Comparison of ENCODE assay signal across 8 mouse cellular contexts in genomic region chr12:111677421-111677820, GRCm38 (mm10). TPM values are rescaled to one million over a fixed set of nuclear protein-coding genes. Genes with fewer than 3 reads are reported as not detected.
A peak's percentile ranks its signal among the peaks of the same experiment; 100 is the strongest.
DNase-seq lines count a peak whose midpoint lies in the region; ATAC-seq and TF ChIP-seq lines count a peak whose summit lies in the region.

No protein-coding gene starts in this region.

- H3K9ac ChIP-seq in forebrain, embryonic 11.5 days (ENCODE audit: low read length): peak overlapping the region; percentile 73
- peak overlapping the region; percentile 76 for H3K9ac ChIP-seq in midbrain, postnatal 0 days (replicated peaks; ENCODE audit: low read length, poor library complexity, severe bottlenecking)

- H3K36me3 ChIP-seq in C2C12 (ENCODE audit: control insufficient read depth, insufficient read depth): peaks cover 16% of the 10 kb centered on the region
- H3K36me3 ChIP-seq in forebrain, embryonic 11.5 days (ENCODE audit: control insufficient read depth, insufficient read depth, low read length): no peaks in the 10 kb centered on the region; the same call in 1 of the 2 replicates
- peaks cover 5% of the 10 kb centered on the region; the same call in 1 of the 2 replicates for H3K36me3 ChIP-seq in midbrain, postnatal 0 days (ENCODE audit: insufficient read depth, low read length)

- H3K9me3 ChIP-seq in forebrain, embryonic 11.5 days (ENCODE audit: control insufficient read depth, low read length): no peaks in the 10 kb centered on the region; the same call in 1 of the 2 replicates
- H3K9me3 ChIP-seq in midbrain, postnatal 0 days (ENCODE audit: low read length): no peaks in the 10 kb centered on the region

- peak; percentile 5; the same call in 1 of the 2 replicates for ATAC-seq in forebrain, embryonic 11.5 days (replicated peaks; ENCODE audit: low FRiP score)
- peak; percentile 22 for ATAC-seq in midbrain, postnatal 0 days (ENCODE audit: low FRiP score)

- H3K4me1 ChIP-seq in forebrain, embryonic 11.5 days (replicated peaks; ENCODE audit: control insufficient read depth, insufficient read depth, low read length): peaks cover 18% of the 10 kb centered on the region
- peaks cover 18% of the 10 kb centered on the region; the same call in 1 of the 2 replicates for H3K4me1 ChIP-seq in midbrain, postnatal 0 days (ENCODE audit: insufficient read depth, low read length)

- H3ac ChIP-seq in C2C12 (ENCODE audit: control insufficient read depth, insufficient read length, low read depth): peak overlapping the region; percentile 98

- H3K79me3 ChIP-seq in C2C12 (ENCODE audit: low read depth): peaks cover 16% of the 10 kb centered on the region

- no peak for TF ChIP-seq CTCF in C2C12 (IDR thresholded peaks at IDR 0.05; ENCODE audit: control insufficient read depth, insufficient read depth, insufficient read length)
- no peak for TF ChIP-seq CTCF in midbrain, postnatal 0 days (IDR thresholded peaks at IDR 0.05)

- peak overlapping the region; percentile 98 for H3K4me2 ChIP-seq in forebrain, embryonic 11.5 days (ENCODE audit: low read depth, low read length, severe bottlenecking)
- peak overlapping the region; percentile 94 for H3K4me2 ChIP-seq in midbrain, postnatal 0 days (ENCODE audit: low read depth, low read length, poor library complexity, severe bottlenecking)

- peak overlapping the region; percentile 90 for H3K27ac ChIP-seq in forebrain, embryonic 11.5 days (ENCODE audit: low read depth, low read length)
- H3K27ac ChIP-seq in midbrain, postnatal 0 days (ENCODE audit: low read depth, low read length): peak overlapping the region; percentile 91

- DNase-seq in cerebellum, adult 9-10 months: peak; percentile 72
- DNase-seq in cerebellum, adult 11 months: no peak
- no peak for DNase-seq in forebrain, embryonic 11.5 days (ENCODE audit: low spot score)
- DNase-seq in kidney, postnatal 25 days: peak; percentile 43 to 67
- peak; percentile 19 for DNase-seq in midbrain, postnatal 0 days (ENCODE audit: low spot score)
- DNase-seq in frontal cortex, postnatal 14 days (ENCODE audit: low spot score in 2 of 2): no peak
- DNase-seq in spleen, postnatal 36 days (ENCODE audit: low spot score in 2 of 2): no peak

- H3K4me3 ChIP-seq in C2C12 (ENCODE audit: insufficient read depth, poor library complexity, severe bottlenecking): peak overlapping the region; percentile 97
- H3K4me3 ChIP-seq in forebrain, embryonic 11.5 days (ENCODE audit: low read depth, low read length): peak overlapping the region; percentile 91
- peak overlapping the region; percentile 82 for H3K4me3 ChIP-seq in midbrain, postnatal 0 days (ENCODE audit: low read depth, low read length)

- peaks cover 19% of the 10 kb centered on the region for H3K79me2 ChIP-seq in C2C12 (ENCODE audit: control insufficient read depth, insufficient read depth)

- no peaks in the 10 kb centered on the region for H3K27me3 ChIP-seq in C2C12 (ENCODE audit: control insufficient read depth, insufficient read depth, insufficient read length)
- H3K27me3 ChIP-seq in forebrain, embryonic 11.5 days (ENCODE audit: control insufficient read depth, insufficient read depth, low read length): peaks cover 6% of the 10 kb centered on the region
- no peaks in the 10 kb centered on the region for H3K27me3 ChIP-seq in midbrain, postnatal 0 days (ENCODE audit: insufficient read depth, low read length)

- WGBS in forebrain, embryonic 11.5 days: 24% methylated on average over 5 of the region's 5 CpGs
- WGBS in midbrain, postnatal 0 days: 8% methylated on average over 5 of the region's 5 CpGs

TF ChIP-seq in C2C12, 6 proteins besides CTCF, POLR2A, EP300 and RAD21:
- TF ChIP-seq MYOD1 (IDR thresholded peaks at IDR 0.05; ENCODE audit: control insufficient read depth, insufficient read length, low read depth) (no peak), USF1 (IDR thresholded peaks at IDR 0.05; ENCODE audit: low read depth) (no peak), FOSL1 (IDR thresholded peaks at IDR 0.05; ENCODE audit: insufficient read depth, low read length, poor library complexity, severe bottlenecking) (no peak), CEBPB (IDR thresholded peaks at IDR 0.05; ENCODE audit: low read depth) (no peak)

RNA-seq across cellular contexts. Expression of gene Trmt61a, which starts 0.5 kb away (rescaled TPM):
- 32.1 TPM for polyA plus RNA-seq in C2C12 (2012; fragmentation: generic; extraction: Trizol)
- 12.9 and 15.6 TPM in 2 replicates for polyA plus RNA-seq in forebrain, embryonic 11.5 days (2014; fragmentation: Nextera tagmentation; extraction: Ambion mirVana)
- total RNA-seq in midbrain, postnatal 0 days (2014; rRNA removed): 23.2 and 27.5 TPM in 2 replicates
- polyA plus RNA-seq in midbrain, postnatal 0 days (2015; fragmentation: Nextera tagmentation; extraction: Ambion mirVana): 8.4 and 8.7 TPM in 2 replicates

RNA-seq across cellular contexts. Expression of gene Ckb, which starts 5.3 kb away (rescaled TPM):
- 61.4 TPM for polyA plus RNA-seq in C2C12 (2012; fragmentation: generic; extraction: Trizol)
- 2,325 and 2,523 TPM in 2 replicates for polyA plus RNA-seq in forebrain, embryonic 11.5 days (2014; fragmentation: Nextera tagmentation; extraction: Ambion mirVana)
- total RNA-seq in midbrain, postnatal 0 days (2014; rRNA removed): 1,673 and 2,112 TPM in 2 replicates
- 1,654 and 1,809 TPM in 2 replicates for polyA plus RNA-seq in midbrain, postnatal 0 days (2015; fragmentation: Nextera tagmentation; extraction: Ambion mirVana)

RNA-seq across cellular contexts. Expression of gene Bag5, which starts 35.6 kb away (rescaled TPM):
- polyA plus RNA-seq in C2C12 (2012; fragmentation: generic; extraction: Trizol): 20.6 TPM
- polyA plus RNA-seq in forebrain, embryonic 11.5 days (2014; fragmentation: Nextera tagmentation; extraction: Ambion mirVana): 65.2 and 67.7 TPM in 2 replicates
- 28.7 and 43.5 TPM in 2 replicates for total RNA-seq in midbrain, postnatal 0 days (2014; rRNA removed)
- polyA plus RNA-seq in midbrain, postnatal 0 days (2015; fragmentation: Nextera tagmentation; extraction: Ambion mirVana): 68.7 and 70.8 TPM in 2 replicates

RNA-seq across cellular contexts. Expression of gene Apopt1, which starts 35.6 kb away (rescaled TPM):
- polyA plus RNA-seq in C2C12 (2012; fragmentation: generic; extraction: Trizol): 29.9 TPM
- polyA plus RNA-seq in forebrain, embryonic 11.5 days (2014; fragmentation: Nextera tagmentation; extraction: Ambion mirVana): 55.4 and 55.5 TPM in 2 replicates
- 17.9 and 27.8 TPM in 2 replicates for total RNA-seq in midbrain, postnatal 0 days (2014; rRNA removed)
- 63.1 and 67.0 TPM in 2 replicates for polyA plus RNA-seq in midbrain, postnatal 0 days (2015; fragmentation: Nextera tagmentation; extraction: Ambion mirVana)

Comparison
In these comparisons a context has a peak if more than half of its experiments do, and no peak if none do; other contexts are left out.
1. DNase-seq: peak in cerebellum, adult 9-10 months (single experiment), kidney, postnatal 25 days (2 of 2) and midbrain, postnatal 0 days (single experiment); none in cerebellum, adult 11 months (single experiment), forebrain, embryonic 11.5 days (single experiment), frontal cortex, postnatal 14 days (0 of 2) and spleen, postnatal 36 days (0 of 2).
2. RNA of gene Ckb, which starts 5.3 kb away (polyA plus RNA-seq): 2,325 to 2,523 TPM in forebrain, embryonic 11.5 days and 1,654 to 1,809 TPM in midbrain, postnatal 0 days; 61.4 TPM in C2C12 (single experiment); every median in the first group is over 10 times any median in the second.
3. Peak in every context shown above with its lines, with median percentiles within 50 percentile points of each other: H3K4me3 ChIP-seq.